Mouse (Mus musculus): Measurements from ENCODE around the gene Tpst2.

DNA sequence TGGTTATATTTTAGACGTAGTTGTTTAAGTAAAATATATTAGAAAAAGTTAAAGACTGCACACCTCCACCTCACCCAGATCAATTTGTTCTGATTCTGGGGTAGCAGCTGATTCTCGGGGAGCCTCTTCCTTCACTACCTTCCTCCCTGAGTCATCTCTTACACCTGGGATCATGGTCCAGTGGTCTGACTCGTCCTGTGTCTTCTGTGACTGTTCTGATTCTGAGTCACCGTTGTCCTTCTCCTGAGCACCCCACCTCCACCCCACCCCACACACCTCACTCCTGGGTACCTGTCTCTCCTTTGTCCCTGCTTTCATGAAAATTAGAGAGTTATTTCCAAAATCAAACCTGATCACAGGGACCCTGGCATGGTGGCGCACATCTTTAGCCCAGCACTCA, 11.4 kb upstream of the Tpst2 start:
- TF ChIP-seq CTCF (IDR thresholded peaks at IDR 0.05; ENCODE audit: low read depth), result no peak
- TF ChIP-seq EP300 (IDR thresholded peaks at IDR 0.05; ENCODE audit: low read depth), result no peak

Data from liver, postnatal 0 days (tissue).